Mouse (Mus musculus) MEL (cell line): ENCODE results near the gene Spag9.

Experiments used
- CTCF ChIP-seq, 3 experiments: IDR thresholded peaks in 2 of 3; conservative IDR thresholded peaks in 1 of 3; 2 replicates each; pipeline ENCODE4 v1.5.1; 2011 to 2012; ENCODE audit warnings: low read length in 3 of 3, low read depth in 2 of 3, mild to moderate bottlenecking in 2 of 3, improper control_type of control experiment in 1 of 3, inconsistent platforms in 1 of 3, mixed read lengths in 1 of 3, moderate library complexity in 1 of 3; ENCODE audit not compliant: control insufficient read depth in 1 of 3, insufficient read depth in 1 of 3, poor library complexity in 1 of 3, severe bottlenecking in 1 of 3
- MAFK ChIP-seq: IDR thresholded peaks from 2 replicates; pipeline ENCODE4 v1.6.1; 2011; ENCODE audit warnings: low read depth, mild to moderate bottlenecking, low read length, improper control_type of control experiment, borderline replicate concordance
- MAZ ChIP-seq: IDR thresholded peaks from 2 replicates; pipeline ENCODE4 v1.6.1; 2012; ENCODE audit warnings: low read depth, mild to moderate bottlenecking, inconsistent platforms, low read length, improper control_type of control experiment
- MXI1 ChIP-seq: IDR thresholded peaks from 2 replicates; pipeline ENCODE4 v1.6.1; 2011; ENCODE audit warnings: mild to moderate bottlenecking, low read depth, low read length, improper control_type of control experiment
- POLR2AphosphoS2 ChIP-seq: IDR thresholded peaks from 2 replicates; pipeline ENCODE4 v1.6.1; 2011; ENCODE audit warnings: low read length, improper control_type of control experiment
- USF1 ChIP-seq: IDR thresholded peaks from 2 replicates; pipeline ENCODE4 v1.6.1; 2014; ENCODE audit warnings: low read depth, mild to moderate bottlenecking, inconsistent platforms, low read length, improper control_type of control experiment, moderate library complexity
- USF2 ChIP-seq, 2 experiments: IDR thresholded peaks; 2 replicates each; pipeline ENCODE4 v1.6.1; 2011 to 2012; ENCODE audit warnings: improper control_type of control experiment in 2 of 2, low read length in 2 of 2, borderline replicate concordance in 1 of 2, inconsistent platforms in 1 of 2, low read depth in 1 of 2, mild to moderate bottlenecking in 1 of 2; ENCODE audit not compliant: insufficient read depth in 1 of 2
- ZC3H11A ChIP-seq: IDR thresholded peaks from 2 replicates; pipeline ENCODE4 v1.6.1; 2012; ENCODE audit warnings: low read depth, mild to moderate bottlenecking, inconsistent platforms, low read length, improper control_type of control experiment

DNA sequence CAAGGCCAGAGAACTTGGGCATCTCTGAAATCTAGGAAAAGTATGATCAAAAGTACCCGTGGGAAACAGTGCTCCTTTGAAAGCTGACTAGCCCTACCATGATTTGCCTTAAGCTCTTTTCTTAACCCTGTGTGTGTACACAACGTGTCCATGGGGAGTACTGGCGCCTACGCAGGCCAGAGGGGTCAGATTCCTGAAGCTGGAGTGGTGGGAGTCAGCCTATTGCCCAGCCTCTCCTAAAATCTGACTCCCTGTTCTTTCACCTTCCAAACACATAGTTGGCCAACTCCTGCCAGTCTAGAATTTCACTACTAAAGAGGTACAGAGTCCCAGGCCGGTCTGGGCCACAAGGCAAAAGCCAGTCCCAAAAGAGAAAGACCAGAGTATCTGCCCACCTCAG, 43.5 kb upstream of the Spag9 start:
- no peak for TF ChIP-seq USF1
- no peak for TF ChIP-seq POLR2AphosphoS2
- no peak for TF ChIP-seq CTCF (IDR thresholded peaks at IDR 0.05 in 2 of 3, conservative IDR thresholded peaks at IDR 0.05 in 1 of 3; ENCODE audit: control insufficient read depth in 1 of 3, insufficient read depth in 1 of 3, low read depth in 2 of 3, low read length in 3 of 3, poor library complexity in 1 of 3, severe bottlenecking in 1 of 3)
- no peak for TF ChIP-seq ZC3H11A
- TF ChIP-seq MXI1 = no peak
- TF ChIP-seq USF2 (IDR thresholded peaks at IDR 0.05; ENCODE audit: borderline replicate concordance in 1 of 2, insufficient read depth in 1 of 2, low read depth in 1 of 2, low read length in 2 of 2) = no peak
- TF ChIP-seq MAFK = no peak
- TF ChIP-seq MAZ = no peak
